Mouse (Mus musculus) stomach, postnatal 0 days (tissue): ENCODE measurements at regions not wholly inside any gene's neighbourhood (a gene's known extent, or its start where the extent isn't known, plus 50 kb on each side); places are given as distances from the start of the nearest gene placed in this dataset.

Experiments used
- ATAC-seq: fragments of 200-750 bp; cut with Nextera tagmentation; 2 replicates; pipeline ENCODE4 v1.8.0; 2017; ENCODE audit not compliant: low FRiP score, low TSS enrichment
- DNase-seq: peaks from one replicate; pipeline ENCODE4 v3.0.0-alpha.2; 2016; ENCODE audit warnings: low spot score
- H3K27ac ChIP-seq: fragments of 300-500 bp; sonication (generic); replicated peaks from 2 replicates; pipeline ENCODE4 v1.5.1; 2014; ENCODE audit warnings: mild to moderate bottlenecking, control low read depth
- H3K27me3 ChIP-seq: fragments of 300-500 bp; sonication (generic); 2 replicates; pipeline ENCODE4 v1.6.1; 2014; ENCODE audit warnings: low read length; ENCODE audit not compliant: control insufficient read depth, insufficient read depth
- H3K36me3 ChIP-seq: fragments of 300-500 bp; sonication (generic); 2 replicates; pipeline ENCODE4 v1.6.1; 2014; ENCODE audit warnings: low read length, mixed read lengths; ENCODE audit not compliant: control insufficient read depth, insufficient read depth
- H3K4me1 ChIP-seq: fragments of 300-500 bp; sonication (generic); replicated peaks from 2 replicates; pipeline ENCODE4 v1.6.1; 2014; ENCODE audit warnings: antibody characterized with exemption; ENCODE audit not compliant: control insufficient read depth, insufficient read depth
- H3K4me2 ChIP-seq: fragments of 300-500 bp; sonication (generic); replicated peaks from 2 replicates; pipeline ENCODE4 v1.6.1; 2014; ENCODE audit warnings: low read depth, mild to moderate bottlenecking, control low read depth, moderate library complexity
- H3K4me3 ChIP-seq: fragments of 300-500 bp; sonication (generic); 2 replicates; pipeline ENCODE4 v1.5.1; 2014; ENCODE audit warnings: low read depth, low read length, control low read depth
- H3K9ac ChIP-seq: fragments of 300-500 bp; sonication (generic); 2 replicates; pipeline ENCODE4 v1.6.1; 2014; ENCODE audit warnings: mild to moderate bottlenecking, low read length, control low read depth, mixed read lengths
- H3K9me3 ChIP-seq: fragments of 300-500 bp; sonication (generic); 2 replicates; pipeline ENCODE4 v1.6.1; 2016; ENCODE audit warnings: low read length; ENCODE audit not compliant: control insufficient read depth
- CTCF ChIP-seq: IDR thresholded peaks from 2 replicates; pipeline ENCODE4 v1.5.1; 2016; ENCODE audit warnings: antibody characterized with exemption, low read depth, mild to moderate bottlenecking, moderate library complexity
- EP300 ChIP-seq: optimal IDR thresholded peaks from 2 replicates; pipeline ENCODE3; 2016; ENCODE audit warnings: antibody characterized with exemption
- WGBS: fragments of 180-500 bp; shearing (Covaris S2); extraction: QIAGEN DNeasy Blood & Tissue Kit; methylation state at CpG from one replicate; pipeline ENCODE4 v1.1.7; 2014; 5-methylcytosine and 5-hydroxymethylcytosine counted together

- H3K9ac ChIP-seq: no peak overlapping the region
- H3K4me2 ChIP-seq: no peak overlapping the region
- H3K36me3 ChIP-seq: no peaks in the 10 kb centered on the region
- H3K27me3 ChIP-seq: no peaks in the 10 kb centered on the region
- no peak for TF ChIP-seq CTCF
- TF ChIP-seq EP300: no peak
- H3K4me3 ChIP-seq: no peak overlapping the region
- no peaks in the 10 kb centered on the region for H3K9me3 ChIP-seq
- no peak for DNase-seq
- WGBS: 93% methylated on average over 3 of the region's 3 CpGs
- H3K27ac ChIP-seq: no peak overlapping the region
- ATAC-seq: no peak
- H3K4me1 ChIP-seq: no peaks in the 10 kb centered on the region
Observed at GRCm38 (mm10) chr4:7422787-7423186, 816.1 kb downstream of the Car8 start.

GRCm38 (mm10) chr4:7414301-7414700 lies 824.5 kb downstream of the Car8 start:
- WGBS: 72% methylated on average over 2 of the region's 2 CpGs
- Histone ChIP-seq H3K27ac (no peak overlapping the region), H3K4me1 (no peaks in the 10 kb centered on the region), H3K36me3 (no peaks in the 10 kb centered on the region), H3K9ac (no peak overlapping the region), H3K4me3 (no peak overlapping the region), H3K27me3 (no peaks in the 10 kb centered on the region), H3K9me3 (no peaks in the 10 kb centered on the region), H3K4me2 (no peak overlapping the region)
- ATAC-seq: no peak
- TF ChIP-seq EP300: no peak
- no peak for TF ChIP-seq CTCF
- DNase-seq: no peak

GRCm38 (mm10) chr4:7392696-7393095 lies 846.1 kb downstream of the Car8 start:
- H3K9me3 ChIP-seq: no peaks in the 10 kb centered on the region
- H3K27ac ChIP-seq: no peak overlapping the region
- no peak for TF ChIP-seq CTCF
- TF ChIP-seq EP300: no peak
- ATAC-seq (no peak), DNase-seq (no peak)
- no peaks in the 10 kb centered on the region for H3K36me3 ChIP-seq
- WGBS: 67% methylated on average over 1 of the region's 1 CpGs
- H3K9ac ChIP-seq: no peak overlapping the region
- no peaks in the 10 kb centered on the region for H3K4me1 ChIP-seq
- H3K4me3 ChIP-seq: no peak overlapping the region
- H3K4me2 ChIP-seq: no peak overlapping the region
- H3K27me3 ChIP-seq: no peaks in the 10 kb centered on the region

GRCm38 (mm10) chr4:7391596-7391995 lies 847.2 kb downstream of the Car8 start:
- WGBS: 80% methylated on average over 7 of the region's 7 CpGs
- peak; percentile 21 for DNase-seq
- H3K4me1 ChIP-seq: no peaks in the 10 kb centered on the region
- H3K9me3 ChIP-seq: no peaks in the 10 kb centered on the region
- H3K36me3 ChIP-seq: no peaks in the 10 kb centered on the region
- no peak for ATAC-seq
- no peak overlapping the region for H3K4me2 ChIP-seq
- no peak overlapping the region for H3K4me3 ChIP-seq
- no peaks in the 10 kb centered on the region for H3K27me3 ChIP-seq
- TF ChIP-seq EP300 (no peak), CTCF (no peak)
- H3K9ac ChIP-seq: no peak overlapping the region
- H3K27ac ChIP-seq: no peak overlapping the region

- Histone ChIP-seq H3K36me3 (no peaks in the 10 kb centered on the region), H3K4me3 (no peak overlapping the region), H3K27ac (no peak overlapping the region), H3K9ac (no peak overlapping the region), H3K4me1 (no peaks in the 10 kb centered on the region), H3K9me3 (no peaks in the 10 kb centered on the region), H3K4me2 (no peak overlapping the region), H3K27me3 (no peaks in the 10 kb centered on the region)
- TF ChIP-seq CTCF (no peak), EP300 (no peak)
- DNase-seq (no peak), ATAC-seq (no peak)
Observed at GRCm38 (mm10) chr4:7385069-7385468, 853.8 kb downstream of the Car8 start.

GRCm38 (mm10) chr4:7379996-7380395 lies 858.8 kb downstream of the Car8 start:
- ATAC-seq: no peak
- DNase-seq: no peak

More at GRCm38 (mm10) chr4:7379996-7380395, 858.8 kb downstream of the Car8 start:
- no peaks in the 10 kb centered on the region for H3K9me3 ChIP-seq
- no peaks in the 10 kb centered on the region for H3K27me3 ChIP-seq
- no peak overlapping the region for H3K4me3 ChIP-seq
- no peaks in the 10 kb centered on the region for H3K36me3 ChIP-seq
- H3K4me2 ChIP-seq: no peak overlapping the region
- TF ChIP-seq EP300 (no peak), CTCF (no peak)
- H3K4me1 ChIP-seq: no peaks in the 10 kb centered on the region
- WGBS: 20% methylated on average over 2 of the region's 2 CpGs
- no peak overlapping the region for H3K9ac ChIP-seq
- no peak overlapping the region for H3K27ac ChIP-seq
